Mouse (Mus musculus): ENCODE measurements at regions not wholly inside any gene's neighbourhood (a gene's known extent, or its start where the extent isn't known, plus 50 kb on each side); places are given as distances from the start of the nearest gene placed in this dataset.

DNA sequence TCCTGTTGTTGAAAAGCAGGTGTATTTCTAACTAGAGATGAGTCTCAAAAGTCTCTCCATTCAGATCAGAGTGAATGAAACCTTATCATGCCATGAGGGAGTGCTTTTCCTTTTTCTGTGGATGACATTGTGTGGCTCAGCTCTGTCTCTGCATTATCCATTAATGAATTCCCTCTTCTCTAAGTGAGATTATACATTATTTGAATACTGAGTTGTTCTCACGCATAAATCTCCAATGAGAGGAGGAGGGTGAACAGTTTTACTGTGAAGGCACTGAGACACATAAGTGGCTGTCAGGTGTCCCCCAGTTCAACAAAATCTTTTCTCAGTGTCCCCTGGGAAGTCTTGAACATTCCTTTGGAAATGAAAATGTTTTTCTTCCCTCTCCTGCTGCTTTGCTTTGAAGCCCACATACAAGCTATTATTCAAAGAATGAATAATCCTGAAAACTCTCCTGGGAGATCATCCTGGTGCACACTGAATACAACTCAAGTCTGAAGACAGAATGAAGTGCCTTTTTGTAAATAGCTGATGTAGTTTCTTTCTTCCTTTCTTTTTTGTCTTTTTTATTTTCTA is 537.2 kb upstream of the Pcdh9 start:
- Histone ChIP-seq H3K9me3 (ENCODE audit: control insufficient read depth, low read length) (no peaks in the 10 kb centered on the region), H3K27ac (ENCODE audit: low read depth, low read length) (no peak overlapping the region), H3K36me3 (ENCODE audit: control insufficient read depth, insufficient read depth, low read length) (no peaks in the 10 kb centered on the region), H3K4me1 (ENCODE audit: control insufficient read depth, insufficient read depth, low read depth, low read length) (no peaks in the 10 kb centered on the region), H3K27me3 (replicated peaks; ENCODE audit: control insufficient read depth, insufficient read depth, low read length) (no peaks in the 10 kb centered on the region), H3K9ac (ENCODE audit: low read depth, low read length) (no peak overlapping the region), H3K4me3 (ENCODE audit: low read length) (no peak overlapping the region), H3K4me2 (ENCODE audit: low read length) (no peak overlapping the region)
- WGBS: 36% methylated on average over 1 of the region's 1 CpGs
- no peak for ATAC-seq
